19 mouse cellular contexts compared by ENCODE assay signal in the genomic region with DNA sequence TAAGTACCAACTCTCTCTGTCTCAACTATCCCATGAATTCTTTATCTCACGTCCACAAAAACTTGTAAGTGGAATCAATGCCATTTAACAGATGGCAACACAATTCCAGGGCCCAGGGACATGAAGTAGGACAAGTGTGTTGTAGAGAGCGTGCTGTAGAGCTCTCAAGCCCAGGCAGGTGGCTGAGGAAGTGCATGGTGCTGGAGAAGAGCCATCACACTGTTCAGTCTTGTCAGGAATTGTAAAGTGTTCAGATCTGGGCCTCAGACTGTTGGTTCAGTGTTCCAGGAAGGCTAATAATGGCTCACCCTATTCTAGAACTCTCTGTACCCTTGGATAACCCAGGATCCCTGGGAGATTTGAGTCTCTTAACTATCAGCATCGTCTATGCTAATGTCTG.
"Had no signal": no experiment of that assay in that cellular context is flagged by ENCODE, and none has a peak within 500 bp of the region (broad histone marks: within the 10 kb centered on the region; RNA-seq: fewer than 3 reads in every experiment).

No protein-coding gene starts in this region.

- H3K9me3 ChIP-seq: lung, embryonic 15.5 days; megakaryocyte, embryonic 14.5 days; midbrain, embryonic 12.5 days; neural tube, embryonic 13.5 days; neural tube, embryonic 15.5 days had no signal

- ATAC-seq: lung, postnatal 0 days; midbrain, embryonic 16.5 days had no signal

- H3K4me2 ChIP-seq: lung, embryonic 15.5 days; midbrain, embryonic 12.5 days; neural tube, embryonic 13.5 days; neural tube, embryonic 15.5 days had no signal

- H3K4me3 ChIP-seq: lung, embryonic 15.5 days; midbrain, embryonic 12.5 days; myocyte; neural tube, embryonic 13.5 days; neural tube, embryonic 15.5 days had no signal

- H3K27me3 ChIP-seq: lung, embryonic 15.5 days; neural tube, embryonic 13.5 days; neural tube, embryonic 15.5 days had no signal

- H3K27ac ChIP-seq: midbrain, embryonic 12.5 days; neural tube, embryonic 13.5 days; neural tube, embryonic 15.5 days had no signal

- H3K36me3 ChIP-seq: lung, embryonic 15.5 days; midbrain, embryonic 12.5 days; neural tube, embryonic 13.5 days; neural tube, embryonic 15.5 days had no signal

- H3K9ac ChIP-seq: lung, embryonic 15.5 days; midbrain, embryonic 12.5 days; neural tube, embryonic 13.5 days; neural tube, embryonic 15.5 days had no signal

- DNase-seq: lung, adult 2 months; lung, postnatal 14 days; lung, postnatal 36 days; midbrain, embryonic 14.5 days; retina, postnatal 1 day; right cerebral cortex, adult 18-20 months; right cerebral cortex, postnatal 25 days; right cerebral cortex, postnatal 4 days; spleen, adult 18-20 months; thymus, adult 18-20 months; thymus, postnatal 36 days had no signal
